Mouse (Mus musculus): ENCODE results near the gene Mfap1a.
"Not testable (repeated sequence)": the region's sequence is repeated elsewhere in the genome, so short reads cannot be mapped to it uniquely, and the experiment has no call there.

Mfap1a gene

GRCm38 (mm10) chr2:121505942-121506882 lies at the start of gene Mfap1a, which contains the start of gene Wdr76:
Gene Mfap1a, minus strand, starts transcription at chr2:121506665.
Gene Wdr76, plus strand, starts transcription at chr2:121506723.
- peak; percentile 82 for DNase-seq (ENCODE audit: low read depth, low spot score)

GRCm38 (mm10) chr2:121551271-121551670 lies 44.8 kb upstream of the Mfap1a start:
- no peak for DNase-seq (ENCODE audit: low read depth, low spot score)

DNA sequence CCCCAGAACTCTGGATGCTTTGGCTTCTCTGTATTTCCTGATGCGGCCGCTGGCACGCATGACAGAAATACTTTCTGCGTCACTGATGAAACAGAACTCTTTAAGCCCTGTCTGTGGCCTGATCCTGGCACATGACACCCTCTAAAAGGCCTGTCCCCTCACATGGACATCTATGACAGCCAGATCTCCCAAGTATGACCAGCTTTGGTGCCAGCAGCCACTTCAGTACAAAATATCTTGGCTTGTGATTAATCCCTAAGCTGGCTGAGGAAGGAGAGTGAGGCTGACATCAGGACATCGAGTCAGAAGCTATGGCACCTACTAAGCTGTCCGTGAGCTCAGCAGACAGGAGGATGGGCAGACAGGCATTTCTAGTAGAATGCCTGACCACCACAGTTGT lies 43.2 kb upstream of the Mfap1a start:
- DNase-seq (ENCODE audit: low read depth, low spot score): no peak

GRCm38 (mm10) chr2:121544829-121545228 lies 38.4 kb upstream of the Mfap1a start:
- no peak for DNase-seq (ENCODE audit: low read depth, low spot score)

GRCm38 (mm10) chr2:121525056-121525455 lies 18.6 kb upstream of the Mfap1a start:
- DNase-seq (ENCODE audit: low read depth, low spot score): no peak

DNA sequence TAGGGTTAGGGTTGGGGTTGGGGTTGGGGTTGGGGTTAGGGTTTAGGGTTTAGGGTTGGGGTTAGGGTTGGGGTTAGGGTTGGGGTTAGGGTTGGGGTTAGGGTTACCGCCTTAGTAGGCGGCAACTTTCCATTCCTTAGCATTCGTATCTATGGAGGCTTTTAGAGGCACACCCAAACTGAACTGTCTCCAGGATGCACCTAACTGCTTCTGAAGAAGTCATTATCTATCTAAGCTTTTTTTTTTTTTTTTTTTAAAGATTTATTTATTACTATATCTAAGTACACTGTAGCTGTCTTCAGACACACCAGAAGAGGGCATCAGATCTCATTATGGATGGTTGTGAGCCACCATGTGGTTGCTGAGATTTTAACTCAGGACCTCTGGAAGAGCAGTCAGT lies 16.4 kb upstream of the Mfap1a start:
- not testable (repeated sequence) for DNase-seq (ENCODE audit: low read depth, low spot score)

DNA sequence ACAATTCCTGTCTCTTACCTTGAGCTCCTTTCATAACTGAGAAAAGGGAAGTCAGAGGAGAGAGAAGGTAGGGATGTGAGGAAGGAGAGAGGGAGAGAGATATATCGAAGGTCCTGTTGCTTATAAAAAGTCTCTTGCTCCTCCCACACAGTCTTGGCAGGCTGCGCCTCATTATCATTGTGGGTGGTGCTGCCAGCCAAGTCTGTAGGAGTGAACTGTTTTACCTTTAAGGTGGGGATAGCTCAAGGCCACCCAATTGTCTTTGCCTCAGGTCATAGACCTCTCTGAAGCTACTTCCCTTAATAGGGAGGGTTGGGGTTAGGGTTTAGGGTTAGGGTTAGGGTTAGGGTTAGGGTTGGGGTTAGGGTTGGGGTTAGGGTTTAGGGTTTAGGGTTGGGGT lies 15.5 kb upstream of the Mfap1a start:
- DNase-seq (ENCODE audit: low read depth, low spot score): no peak

DNA sequence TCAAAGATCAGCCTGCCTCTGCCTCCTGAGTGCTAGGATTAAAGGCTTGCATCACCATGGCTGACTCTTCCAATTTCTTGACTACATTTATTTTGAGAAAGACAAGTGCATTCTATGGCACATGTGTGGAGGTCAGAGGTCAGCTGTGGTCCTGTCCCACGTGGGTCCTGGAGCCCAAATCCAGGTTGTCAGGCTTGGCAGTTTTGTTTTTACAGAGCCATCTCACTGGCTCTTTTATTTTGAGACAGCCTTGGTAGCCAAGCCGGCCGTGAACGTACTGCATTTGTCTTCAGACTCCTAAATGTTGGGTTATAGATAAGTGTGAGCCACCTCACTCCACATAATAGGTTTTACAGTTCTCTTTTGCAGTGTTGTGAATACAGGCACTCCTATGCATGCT lies 12.2 kb upstream of the Mfap1a start:
- not testable (repeated sequence) for DNase-seq (ENCODE audit: low read depth, low spot score)

DNA sequence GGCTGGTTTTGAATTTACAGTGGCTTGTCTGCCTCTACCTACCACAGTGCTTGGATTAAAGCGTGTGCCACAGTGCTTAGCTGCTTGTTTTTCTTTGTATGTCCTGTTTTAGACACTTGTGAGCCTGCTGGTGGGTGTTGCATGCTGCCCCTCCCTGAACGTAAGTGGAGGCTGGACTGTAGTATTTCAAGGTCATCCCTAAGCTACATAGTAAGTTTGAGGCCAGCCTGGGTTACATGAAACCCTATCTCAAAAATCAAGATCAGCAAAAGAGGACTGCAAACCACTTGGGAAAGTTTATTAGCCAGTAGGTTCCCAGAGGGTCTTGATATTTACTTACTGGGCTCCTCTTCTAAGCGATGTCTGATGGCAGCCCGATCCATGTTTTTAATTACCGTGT lies 11.6 kb upstream of the Mfap1a start:
- no peak for DNase-seq (ENCODE audit: low read depth, low spot score)

DNA sequence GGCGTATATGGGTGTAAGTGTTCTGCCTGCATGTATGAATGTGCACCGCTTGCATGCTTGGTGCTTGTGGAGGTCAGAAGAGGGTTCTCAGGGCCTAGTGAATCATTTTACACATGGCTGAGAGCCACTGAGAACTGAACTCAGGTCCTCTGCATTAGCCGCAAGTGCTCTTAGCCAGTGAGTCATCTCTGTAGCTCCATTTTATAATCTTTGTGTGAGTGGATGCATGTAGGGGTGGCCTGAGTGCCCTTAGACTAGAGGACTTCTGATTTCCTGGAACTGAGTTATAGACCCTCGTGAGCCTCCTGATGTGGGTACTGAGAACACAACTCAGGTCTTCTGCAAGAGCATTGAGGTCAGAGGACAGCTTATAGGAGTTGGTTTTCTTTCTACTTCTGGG lies 7.7 kb upstream of the Mfap1a start:
- DNase-seq (ENCODE audit: low read depth, low spot score): no peak

DNA sequence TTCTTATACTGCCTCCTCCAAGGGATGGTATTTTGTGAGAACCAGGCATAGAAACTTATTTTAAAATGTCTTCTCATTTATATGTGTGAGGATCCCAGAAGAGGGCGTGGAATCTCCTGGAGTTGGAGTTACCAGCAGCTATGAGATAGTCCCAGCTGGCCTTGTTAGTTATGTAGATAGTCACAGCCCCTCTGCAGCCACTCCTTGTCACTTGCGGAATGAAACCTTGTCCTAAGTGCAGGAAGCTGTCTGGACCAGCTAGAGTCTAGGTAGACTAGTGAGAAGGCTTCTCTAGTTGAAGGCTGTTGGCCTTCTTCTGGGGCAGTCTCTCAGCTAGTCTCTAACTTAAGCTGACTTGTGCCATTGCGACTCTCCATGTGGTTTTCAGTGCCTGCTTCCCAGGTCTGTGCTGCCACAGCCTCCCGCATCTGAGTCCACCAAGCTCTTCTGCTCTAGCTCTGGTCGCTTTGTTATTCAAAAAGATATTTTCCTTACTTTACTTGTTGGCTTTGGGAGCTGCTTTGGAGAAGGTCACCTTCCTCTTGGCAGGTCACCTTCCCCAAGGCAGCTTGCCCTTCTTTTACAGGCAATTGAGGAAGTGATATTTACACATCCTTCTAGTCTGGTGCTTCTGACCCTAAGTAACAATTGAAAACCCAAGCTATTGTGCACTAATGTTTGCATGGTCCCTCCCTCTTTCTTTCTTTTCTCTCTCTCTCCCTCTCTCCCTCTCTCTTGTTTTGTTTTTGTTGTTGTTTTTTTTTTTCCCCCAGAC lies 6.7 kb upstream of the Mfap1a start:
- DNase-seq (ENCODE audit: low read depth, low spot score): not testable (repeated sequence)

GRCm38 (mm10) chr2:121511401-121511800 lies 4.9 kb upstream of the Mfap1a start:
- no peak for DNase-seq (ENCODE audit: low read depth, low spot score)

- peak; percentile 21 for DNase-seq (ENCODE audit: low read depth, low spot score)
Measured at GRCm38 (mm10) chr2:121509584-121509983, 3.1 kb upstream of the Mfap1a start.

DNA sequence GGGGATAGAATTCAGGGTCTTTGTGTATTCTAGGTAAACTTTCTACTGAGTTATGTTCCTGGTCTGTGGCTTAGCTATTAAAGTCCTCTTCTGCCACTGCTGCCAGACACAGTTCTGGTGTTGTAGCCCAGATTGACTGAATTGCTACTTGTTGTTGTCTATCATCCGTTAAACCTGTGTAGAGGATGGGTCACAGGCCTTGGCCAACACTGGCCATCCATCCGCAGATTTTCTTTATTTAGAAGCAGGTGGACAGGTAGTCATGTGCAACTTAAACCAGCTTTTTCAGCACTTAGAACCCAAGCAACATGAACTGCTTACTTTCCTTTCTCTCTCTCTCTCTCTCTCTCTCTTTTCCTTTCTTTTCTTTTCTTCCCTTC lies 1.5 kb upstream of the Mfap1a start:
- no peak for DNase-seq (ENCODE audit: low read depth, low spot score)

DNA sequence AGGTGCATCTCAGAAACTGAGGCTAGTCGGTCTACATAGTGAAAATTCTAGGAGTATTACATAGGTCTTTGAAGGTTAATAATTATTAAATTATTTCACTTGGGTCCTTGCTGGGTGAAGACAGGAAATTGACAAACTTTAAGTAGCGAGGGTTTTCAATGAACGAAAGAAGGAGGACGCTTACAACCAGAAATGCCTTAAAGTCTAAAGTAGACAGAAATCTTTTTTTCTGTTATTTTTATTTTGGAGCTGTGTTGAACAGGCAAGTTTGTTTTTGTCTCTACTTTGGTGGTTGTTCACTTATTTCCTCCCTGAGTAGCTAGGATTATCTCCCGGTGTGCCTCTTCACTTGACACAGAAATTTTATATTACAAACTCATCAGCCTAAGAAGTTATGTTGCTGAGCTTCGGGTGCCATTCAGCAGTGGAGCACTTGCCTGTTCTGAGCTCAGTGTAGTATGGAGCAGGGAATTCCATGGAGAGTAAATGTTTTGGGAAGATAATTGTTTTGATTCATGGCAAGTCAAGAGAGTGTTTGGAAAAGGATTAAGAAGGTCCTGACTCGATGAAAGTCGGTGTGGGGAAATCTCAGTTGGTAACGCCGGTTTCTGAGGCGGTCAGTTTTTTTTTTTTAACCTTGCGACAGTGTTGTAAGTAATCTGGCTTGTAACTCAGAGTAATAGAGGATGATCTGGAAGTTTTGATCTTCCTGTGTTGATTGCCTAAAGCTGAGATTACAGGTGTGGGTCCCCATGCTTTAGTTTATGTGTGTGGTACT lies 897 bp upstream of the Mfap1a start:
- no peak for DNase-seq (ENCODE audit: low read depth, low spot score)

GRCm38 (mm10) chr2:121501550-121501949 lies 4.9 kb downstream of the Mfap1a start:
- DNase-seq (ENCODE audit: low read depth, low spot score): not testable (repeated sequence)

DNA sequence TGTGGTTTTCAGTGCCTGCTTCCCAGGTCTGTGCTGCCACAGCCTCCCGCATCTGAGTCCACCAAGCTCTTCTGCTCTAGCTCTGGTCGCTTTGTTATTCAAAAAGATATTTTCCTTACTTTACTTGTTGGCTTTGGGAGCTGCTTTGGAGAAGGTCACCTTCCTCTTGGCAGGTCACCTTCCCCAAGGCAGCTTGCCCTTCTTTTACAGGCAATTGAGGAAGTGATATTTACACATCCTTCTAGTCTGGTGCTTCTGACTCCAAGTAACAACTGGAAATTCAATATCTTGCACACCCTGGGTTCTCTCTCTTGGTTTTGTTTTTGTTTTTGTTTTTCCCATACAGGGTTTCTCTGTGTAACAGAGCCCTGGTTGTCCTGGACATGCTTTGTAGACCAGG lies 22.1 kb downstream of the Mfap1a start:
- DNase-seq (ENCODE audit: low read depth, low spot score): not testable (repeated sequence)

DNA sequence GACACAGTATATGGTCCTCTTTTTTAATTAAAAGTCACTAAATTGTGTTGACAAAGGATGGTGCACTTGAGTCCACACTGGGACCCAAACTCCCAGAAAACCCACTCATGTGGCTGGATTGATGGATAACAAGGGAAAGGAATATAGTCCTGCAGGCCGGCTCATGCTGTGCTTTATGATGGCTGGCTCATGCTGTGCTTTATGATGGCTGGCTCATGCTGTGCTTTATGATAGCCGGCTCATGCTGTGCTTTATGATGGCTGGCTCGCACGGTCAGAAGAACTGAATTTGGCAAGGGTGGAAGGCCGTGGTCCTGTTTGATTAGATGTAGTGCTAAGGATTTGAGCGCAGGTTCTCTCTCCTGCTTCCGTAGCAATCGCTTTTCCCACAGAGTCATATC lies 22.9 kb downstream of the Mfap1a start:
- DNase-seq (ENCODE audit: low read depth, low spot score): no peak

- not testable (repeated sequence) for DNase-seq (ENCODE audit: low read depth, low spot score)
Measured at GRCm38 (mm10) chr2:121480916-121481315, 25.5 kb downstream of the Mfap1a start.

- no peak for DNase-seq (ENCODE audit: low read depth, low spot score)
Measured at GRCm38 (mm10) chr2:121480498-121480897, 26.0 kb downstream of the Mfap1a start.

DNA sequence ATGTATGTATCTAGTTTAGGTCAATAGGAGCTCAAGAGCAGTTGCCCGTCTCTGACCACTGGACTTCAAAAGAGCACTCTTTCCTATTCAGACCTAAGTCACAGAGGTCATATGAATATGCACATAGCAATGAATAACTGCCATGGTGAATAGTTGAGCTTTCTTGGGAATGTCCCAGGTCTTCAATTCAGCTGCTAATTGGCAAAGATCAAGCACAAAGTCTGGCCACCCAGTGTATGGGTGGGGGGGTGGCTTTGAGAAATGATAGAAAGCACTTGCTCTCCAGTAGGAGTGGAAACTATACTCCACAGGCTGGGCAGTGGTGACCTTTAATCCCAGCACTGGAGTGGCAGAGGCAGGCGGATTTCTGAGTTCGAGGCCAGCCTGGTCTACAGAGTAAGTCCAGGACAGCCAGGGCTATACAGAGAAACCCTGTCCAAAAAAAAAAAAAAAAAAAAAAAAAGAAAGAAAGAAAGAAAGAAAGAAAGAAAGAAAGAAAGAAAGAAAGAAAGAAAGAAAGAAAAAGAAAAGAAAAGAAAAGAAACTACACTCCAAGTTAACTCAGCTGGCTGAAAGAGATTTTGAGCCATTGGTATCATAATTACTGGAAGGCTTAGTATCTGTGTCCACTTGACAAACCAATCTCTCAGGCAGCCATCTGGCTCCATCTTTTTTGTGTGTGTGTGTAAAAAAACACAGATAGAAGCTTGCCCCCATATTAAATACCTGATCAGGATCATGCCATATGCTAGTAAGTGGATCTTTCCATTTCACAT lies 28.8 kb downstream of the Mfap1a start:
- no peak for DNase-seq (ENCODE audit: low read depth, low spot score)

All from skeletal muscle tissue, adult 2 months (tissue).